Mouse (Mus musculus) heart, adult 2 months (tissue): ENCODE data around the gene Zcwpw1. TPM values are rescaled to one million over a fixed set of nuclear protein-coding genes. Genes with fewer than 3 reads are reported as not detected.

Experiments used
- polyA plus RNA-seq: library from polyadenylated mRNA; depleted of rRNA; stranded (reverse); fragments of >200 nt; gene quantifications from 2 replicates; pipeline ENCODE4 v1.2.3, GENCODE M21; 2012; rRNA removed
- total RNA-seq, 2 experiments: library from RNA; stranded (reverse); gene quantifications; 2 replicates each; pipeline ENCODE4 v1.2.3; 2021

Zcwpw1 gene
- total and polyA plus RNA-seq, 3 experiments: 0.39 to 0.52 (median 0.44) TPM

Other genes starting within 250 kb of the Zcwpw1 start
- gene Actl6b, start 234.3 kb upstream of the Zcwpw1 start, total RNA-seq: not detected
- gene Actl6b, start 234.3 kb upstream of the Zcwpw1 start, polyA plus RNA-seq: 0.32 TPM in 1 of 2 replicates, not detected in the other
- under 1 TPM in 1 of 2 experiments, not detected in 1; 0.09 TPM for gene Tfr2, start 218.0 kb upstream of the Zcwpw1 start, total RNA-seq
- gene Tfr2, start 218.0 kb upstream of the Zcwpw1 start, polyA plus RNA-seq: 0.29 and 0.35 TPM in 2 replicates
- gene Mospd3, start 186.7 kb upstream of the Zcwpw1 start, total RNA-seq: 10 to 100 TPM; 10.7 to 16.3 TPM
- gene Mospd3, start 186.7 kb upstream of the Zcwpw1 start, polyA plus RNA-seq: 20.7 and 32.3 TPM in 2 replicates
- 10 to 100 TPM; 35.9 to 50.8 TPM for gene Pcolce, start 174.0 kb upstream of the Zcwpw1 start, total RNA-seq
- 87.0 and 109 TPM in 2 replicates for gene Pcolce, start 174.0 kb upstream of the Zcwpw1 start, polyA plus RNA-seq
- gene Fbxo24, start 158.8 kb upstream of the Zcwpw1 start, total RNA-seq: under 1 TPM; 0.13 to 0.34 TPM
- gene Fbxo24, start 158.8 kb upstream of the Zcwpw1 start, polyA plus RNA-seq: 0.29 and 0.35 TPM in 2 replicates
- 10 to 100 TPM; 17.1 to 20.0 TPM for gene Lrch4, start 158.7 kb upstream of the Zcwpw1 start, total RNA-seq
- 24.8 and 29.1 TPM in 2 replicates for gene Lrch4, start 158.7 kb upstream of the Zcwpw1 start, polyA plus RNA-seq
- 1 to 10 TPM; 2.8 to 4.3 TPM for gene Gm20605, start 158.6 kb upstream of the Zcwpw1 start, total RNA-seq
- 7.3 and 9.5 TPM in 2 replicates for gene Gm20605, start 158.6 kb upstream of the Zcwpw1 start, polyA plus RNA-seq
- gene Sap25, start 146.5 kb upstream of the Zcwpw1 start, total RNA-seq: 1 to 10 TPM; 1.5 to 2.0 TPM
- 25.2 and 34.9 TPM in 2 replicates for gene Sap25, start 146.5 kb upstream of the Zcwpw1 start, polyA plus RNA-seq
- under 1 TPM; 0.34 to 0.73 TPM for gene Irs3, start 142.1 kb upstream of the Zcwpw1 start, total RNA-seq
- 0.91 and 2.2 TPM in 2 replicates for gene Irs3, start 142.1 kb upstream of the Zcwpw1 start, polyA plus RNA-seq
- 10 to 100 TPM; 15.6 to 19.1 TPM for gene Agfg2, start 103.1 kb upstream of the Zcwpw1 start, total RNA-seq
- 11.9 and 12.5 TPM in 2 replicates for gene Agfg2, start 103.1 kb upstream of the Zcwpw1 start, polyA plus RNA-seq
- 1 to 10 TPM in 1 of 2 experiments, under 1 TPM in 1; 0.94 to 1.2 TPM for gene Nyap1, start 46.2 kb upstream of the Zcwpw1 start, total RNA-seq
- 1.6 and 1.7 TPM in 2 replicates for gene Nyap1, start 46.2 kb upstream of the Zcwpw1 start, polyA plus RNA-seq
- gene Tsc22d4, start 42.1 kb upstream of the Zcwpw1 start, total RNA-seq: 100 to 1,000 TPM; 254 to 258 TPM
- gene Tsc22d4, start 42.1 kb upstream of the Zcwpw1 start, polyA plus RNA-seq: 223 and 251 TPM in 2 replicates
- 10 to 100 TPM in 1 of 2 experiments, 1 to 10 TPM in 1; 7.4 to 10.8 TPM for gene Ppp1r35, start 8.9 kb upstream of the Zcwpw1 start, total RNA-seq
- gene Ppp1r35, start 8.9 kb upstream of the Zcwpw1 start, polyA plus RNA-seq: 6.8 and 12.0 TPM in 2 replicates
- 10 to 100 TPM; 21.3 to 26.0 TPM for gene Mepce, start 143 bp upstream of the Zcwpw1 start, total RNA-seq
- gene Mepce, start 143 bp upstream of the Zcwpw1 start, polyA plus RNA-seq: 24.1 and 31.5 TPM in 2 replicates
- gene Pilra, start 48.5 kb downstream of the Zcwpw1 start, total RNA-seq: 1 to 10 TPM in 1 of 2 experiments, under 1 TPM in 1; 0.97 to 3.1 TPM
- gene Pilra, start 48.5 kb downstream of the Zcwpw1 start, polyA plus RNA-seq: 2.6 and 5.3 TPM in 2 replicates
- gene Pilrb1, start 70.3 kb downstream of the Zcwpw1 start, total RNA-seq: 1 to 10 TPM; 1.1 to 2.0 TPM
- 2.3 and 4.2 TPM in 2 replicates for gene Pilrb1, start 70.3 kb downstream of the Zcwpw1 start, polyA plus RNA-seq
- 1 to 10 TPM; 1.1 to 1.3 TPM for gene Pilrb2, start 84.0 kb downstream of the Zcwpw1 start, total RNA-seq
- gene Pilrb2, start 84.0 kb downstream of the Zcwpw1 start, polyA plus RNA-seq: 1.4 and 3.2 TPM in 2 replicates
- gene Cyp3a13, start 133.8 kb downstream of the Zcwpw1 start, total RNA-seq: under 1 TPM; 0.13 to 0.18 TPM
- gene Cyp3a13, start 133.8 kb downstream of the Zcwpw1 start, polyA plus RNA-seq: 0.06 TPM in 1 of 2 replicates, not detected in the other
- gene Gjc3, start 175.3 kb downstream of the Zcwpw1 start, total RNA-seq: under 1 TPM; 0.18 to 0.29 TPM
- gene Gjc3, start 175.3 kb downstream of the Zcwpw1 start, polyA plus RNA-seq: 0.43 and 0.67 TPM in 2 replicates
- not detected for gene Azgp1, start 193.7 kb downstream of the Zcwpw1 start, total RNA-seq
- 1.1 TPM in 1 of 2 replicates, not detected in the other for gene Azgp1, start 193.7 kb downstream of the Zcwpw1 start, polyA plus RNA-seq
- not detected for gene Smok3a, start 233.5 kb downstream of the Zcwpw1 start, total RNA-seq
- not detected in 2 replicates for gene Smok3a, start 233.5 kb downstream of the Zcwpw1 start, polyA plus RNA-seq
- not detected for gene Smok3b, start 233.6 kb downstream of the Zcwpw1 start, total RNA-seq
- not detected in 2 replicates for gene Smok3b, start 233.6 kb downstream of the Zcwpw1 start, polyA plus RNA-seq